Mouse (Mus musculus): Measurements from ENCODE around the gene Cotl1.
A peak's percentile ranks its signal among the peaks of the same experiment; 100 is the strongest.

The Cotl1 gene

GRCm38 (mm10) chr8:119785764-119786405 lies 54.5 kb downstream of the Cotl1 start:
- DNase-seq, result no peak

GRCm38 (mm10) chr8:119784676-119785075 lies 55.7 kb downstream of the Cotl1 start:
- no peak for DNase-seq

GRCm38 (mm10) chr8:119784141-119784574 lies 56.2 kb downstream of the Cotl1 start:
- DNase-seq, result peak; percentile 51 to 67

DNA sequence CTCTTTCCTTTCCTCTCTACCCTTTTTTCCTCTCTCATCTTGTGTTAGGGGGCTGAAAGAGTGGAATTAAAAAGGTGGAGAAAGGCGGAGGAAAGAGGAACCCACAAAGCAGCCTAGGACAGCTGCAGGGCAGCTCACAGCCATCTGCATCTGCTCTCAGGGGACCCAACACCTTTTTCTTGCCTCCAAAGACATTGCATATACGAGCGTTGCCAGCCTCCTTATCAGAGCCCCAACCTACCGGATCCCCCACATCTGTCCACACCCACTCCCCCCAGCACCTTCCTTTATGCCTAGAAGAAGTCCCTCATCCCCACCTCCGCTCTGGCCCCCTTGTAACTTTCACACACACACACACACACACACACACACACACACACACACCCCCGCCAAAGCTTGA lies 56.8 kb downstream of the Cotl1 start:
- no peak for DNase-seq

DNA sequence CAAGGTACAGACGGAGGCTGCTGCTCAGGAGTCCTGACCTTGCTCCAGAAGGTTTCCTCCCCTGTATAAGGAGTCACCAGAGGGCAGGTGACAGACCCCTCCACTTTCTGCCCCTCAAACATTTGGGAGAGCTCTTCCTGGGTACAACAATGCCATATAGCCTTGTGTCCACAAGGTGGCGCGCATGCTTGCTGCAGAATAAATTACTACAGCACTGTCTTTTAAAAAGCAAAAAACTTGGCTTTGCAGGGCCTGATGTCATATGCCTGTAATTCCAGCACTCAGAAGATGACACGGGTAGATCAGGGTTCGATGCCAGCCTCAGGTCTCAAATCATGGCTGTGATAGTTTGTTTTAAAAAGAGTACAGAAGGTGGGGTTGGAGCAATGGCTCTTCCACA lies 57.6 kb downstream of the Cotl1 start:
- peak; percentile 38 to 66 for DNase-seq

DNA sequence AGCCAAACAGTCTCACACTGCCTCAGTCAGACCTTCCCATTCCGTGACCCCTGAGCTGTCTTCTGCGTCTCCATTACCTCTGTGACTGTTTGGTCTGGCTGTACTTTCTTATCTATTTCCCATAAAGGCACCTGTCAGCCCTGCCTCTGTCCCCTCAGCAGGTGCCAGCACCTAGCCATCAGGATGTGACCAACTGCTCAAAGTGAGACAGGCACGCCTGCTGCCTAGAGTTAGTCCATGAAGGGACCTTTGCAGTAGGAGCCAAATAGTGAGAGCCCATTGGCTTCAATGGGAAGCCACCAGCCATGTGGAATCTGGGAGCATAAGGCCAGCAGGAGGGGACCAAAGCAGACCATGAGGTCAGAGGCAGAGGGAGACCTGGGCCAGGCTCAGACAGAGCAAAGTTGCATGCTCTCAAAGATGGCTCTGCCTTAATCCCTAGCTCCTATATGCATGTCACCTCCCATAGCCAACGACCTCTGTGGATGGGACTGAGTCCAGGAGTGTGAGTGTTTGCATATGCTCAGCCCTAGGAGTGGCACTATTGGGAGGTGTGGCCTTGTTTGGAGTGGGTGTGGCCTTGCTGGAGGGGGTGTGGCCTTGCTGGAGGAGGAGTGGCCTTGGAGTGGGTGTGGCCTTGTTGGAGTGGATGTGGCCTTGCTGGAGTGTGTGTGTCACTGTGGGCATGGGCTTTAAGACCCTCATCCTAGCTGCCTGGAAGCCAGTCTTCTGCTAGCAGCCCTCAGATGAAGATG lies 59.1 kb downstream of the Cotl1 start:
- no peak for DNase-seq

GRCm38 (mm10) chr8:119780402-119781049 lies 59.8 kb downstream of the Cotl1 start:
- no peak for DNase-seq

GRCm38 (mm10) chr8:119779013-119779737 lies 61.2 kb downstream of the Cotl1 start:
- peak; percentile 56 to 72 for DNase-seq

DNA sequence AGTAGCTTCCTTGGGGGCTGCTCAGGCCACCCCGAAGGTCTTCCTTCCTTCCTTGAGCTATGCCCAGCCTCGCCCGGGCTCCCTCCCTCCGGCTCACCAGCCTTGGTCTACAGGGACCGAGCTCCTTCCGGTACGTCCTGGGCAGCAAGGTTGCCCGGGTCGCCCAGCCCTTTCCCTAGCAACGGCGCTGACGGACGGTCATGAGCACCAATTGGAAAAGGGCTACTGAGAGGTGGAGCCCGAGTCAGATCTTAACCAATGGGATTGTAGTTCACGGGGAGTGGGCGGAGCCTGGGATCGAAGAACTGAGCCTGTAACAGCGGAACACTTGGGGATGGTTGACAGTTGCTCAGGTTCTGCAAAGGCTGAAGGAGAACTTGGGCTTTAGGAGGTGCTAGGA lies 62.1 kb downstream of the Cotl1 start, which contains the start of gene Tldc1:
Tldc1 (minus strand) TSS at position 154 of the 400 bp plus-strand sequence.
- DNase-seq, result peak; percentile 97 to 99

- no peak for DNase-seq
Measured at GRCm38 (mm10) chr8:119777765-119778164, 62.6 kb downstream of the Cotl1 start.

DNA sequence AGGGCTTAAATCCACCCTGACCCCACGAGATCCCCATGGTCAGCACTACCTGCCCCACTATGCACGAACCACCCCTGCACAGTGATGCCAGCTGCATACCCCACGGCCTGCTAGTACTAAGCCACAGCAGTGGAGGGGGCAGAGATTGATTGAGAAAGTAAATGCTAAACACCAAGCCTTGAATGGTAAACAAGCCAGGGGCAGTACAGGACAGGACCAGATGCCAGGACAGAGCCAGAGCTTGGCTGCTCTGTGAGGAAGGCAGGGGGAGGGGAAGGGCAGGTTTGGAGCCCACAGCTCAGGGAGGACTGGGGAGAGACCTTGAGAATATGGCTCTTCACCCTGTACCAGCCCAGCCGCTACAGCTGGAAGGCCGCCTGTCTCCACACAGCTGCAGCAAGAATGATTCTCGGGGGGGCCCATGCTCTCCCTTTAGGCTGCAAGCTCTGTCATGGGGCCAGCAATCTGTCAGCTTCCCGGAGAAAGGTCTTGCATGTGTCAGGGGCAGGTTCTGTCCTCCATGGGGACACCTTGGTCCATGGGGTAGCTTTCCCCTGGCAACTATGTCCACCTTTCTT lies 63.6 kb downstream of the Cotl1 start:
- no peak for DNase-seq

DNA sequence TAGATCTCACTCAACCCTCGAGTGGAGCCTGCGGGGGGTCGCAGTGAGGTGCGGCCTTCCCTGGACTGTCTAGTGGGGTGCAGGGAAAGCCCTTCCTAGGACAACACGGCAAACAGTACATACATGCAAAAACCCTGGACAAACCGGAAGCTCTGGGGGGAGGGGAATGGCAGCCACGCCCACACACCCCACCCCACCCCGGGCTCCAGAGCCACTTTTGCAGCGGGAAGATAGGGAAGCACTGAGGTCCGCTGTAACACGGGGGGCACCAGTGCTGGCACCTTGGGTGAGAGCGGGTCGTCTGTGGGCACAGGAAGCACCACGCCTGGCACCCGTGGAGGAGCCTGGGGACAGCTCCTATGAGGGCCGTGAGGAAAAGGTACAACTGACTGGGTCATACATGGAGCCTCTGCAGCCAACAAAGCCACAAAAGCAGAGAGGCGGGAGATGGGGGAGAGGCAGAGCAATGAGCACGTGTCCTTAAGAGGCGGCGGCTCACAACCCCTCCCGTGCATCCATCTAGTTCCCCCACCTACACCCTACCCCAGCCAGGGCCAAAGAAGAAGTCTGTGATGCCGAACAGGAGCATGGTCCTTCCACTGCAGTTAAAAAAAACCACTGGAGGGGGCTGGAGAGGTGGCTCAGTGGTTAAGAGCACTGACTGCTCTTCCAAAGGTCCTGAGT lies 74.4 kb downstream of the Cotl1 start:
- DNase-seq, result no peak

GRCm38 (mm10) chr8:119765311-119765710 lies 75.0 kb downstream of the Cotl1 start:
- no peak for DNase-seq

DNA sequence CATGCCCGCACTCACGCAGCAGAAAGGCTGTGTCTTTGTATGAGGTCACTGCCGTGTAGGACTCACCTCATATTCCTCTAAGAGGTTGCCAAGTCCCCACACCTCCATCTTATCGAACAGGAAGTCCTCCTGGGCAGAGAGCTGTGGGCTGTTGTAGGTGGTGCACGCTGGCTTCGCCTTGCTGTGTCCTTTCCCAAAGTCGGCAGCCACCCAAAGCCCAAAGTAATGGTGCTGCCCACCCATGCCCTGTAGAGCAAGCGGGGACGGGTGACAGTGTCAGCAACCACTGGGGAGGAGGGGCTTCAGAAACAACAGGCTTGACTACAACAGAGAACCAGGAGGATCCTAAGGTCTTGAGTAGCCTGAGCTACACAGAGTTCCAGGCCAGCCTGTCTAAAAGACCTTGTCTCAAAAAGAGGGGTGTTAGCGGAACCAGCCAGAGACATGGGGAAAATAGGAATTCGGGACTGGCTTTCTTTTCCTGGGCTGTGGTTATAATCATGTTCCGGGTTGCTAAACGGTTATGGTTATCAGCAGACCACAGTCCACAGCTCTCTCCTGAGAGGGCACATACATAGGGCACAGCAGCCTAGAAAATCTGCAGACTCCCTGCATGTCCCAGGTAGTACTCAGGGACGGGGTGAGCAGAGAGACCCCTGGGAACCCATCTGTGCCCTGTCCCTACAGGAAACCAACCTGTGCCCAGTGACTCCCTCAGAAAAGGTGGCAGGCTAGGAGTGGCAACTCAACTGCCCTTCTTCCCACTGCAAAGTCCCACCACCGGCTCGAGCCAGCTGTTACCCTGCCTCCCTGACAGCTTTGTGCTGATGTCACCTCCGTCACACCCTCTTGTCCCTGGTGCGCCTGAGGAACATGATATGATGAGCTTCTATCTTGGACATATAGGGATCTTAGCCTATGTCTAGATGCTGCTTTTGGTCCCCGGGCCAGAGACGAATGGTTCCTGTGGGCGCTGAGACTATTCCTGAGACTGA lies 77.8 kb downstream of the Cotl1 start:
- no peak for DNase-seq

GRCm38 (mm10) chr8:119761692-119762091 lies 78.7 kb downstream of the Cotl1 start:
- DNase-seq, result no peak
